Mouse (Mus musculus): Measurements from ENCODE around the gene Prrc2b. TPM values are rescaled to one million over a fixed set of nuclear protein-coding genes. Genes with fewer than 3 reads are reported as not detected.

Gene Prrc2b
- total and polyA plus RNA-seq, 2 experiments: 5.5 to 14.7 TPM

GRCm38 (mm10) chr2:32164503-32164902 lies 13.6 kb downstream of the Prrc2b start:
- Histone ChIP-seq H3K4me1 (ENCODE audit: control insufficient read depth, insufficient read depth, low read length) (peaks cover 37% of the 10 kb centered on the region), H3K27me3 (ENCODE audit: control insufficient read depth, insufficient read depth, low read length) (no peaks in the 10 kb centered on the region), H3K79me2 (ENCODE audit: control insufficient read depth, insufficient read depth, low read length) (peaks cover 74% of the 10 kb centered on the region), H3K27ac (replicated peaks; ENCODE audit: insufficient read depth, low read depth, low read length) (peak overlapping the region; percentile 77), H3K4me3 (ENCODE audit: insufficient read depth, low read depth, low read length) (no peak overlapping the region), H3K9ac (ENCODE audit: low read depth, low read length) (peak overlapping the region; percentile 26; the same call in 1 of the 2 replicates), H3K36me3 (ENCODE audit: control insufficient read depth, insufficient read depth, low read length) (no peaks in the 10 kb centered on the region)
- 16% methylated on average over 12 of the region's 12 CpGs for WGBS
- no peak for TF ChIP-seq POLR2A (IDR thresholded peaks at IDR 0.05; ENCODE audit: extremely low read depth, insufficient read depth, low read length)
- TF ChIP-seq CTCF (IDR thresholded peaks at IDR 0.05; ENCODE audit: low read depth, low read length): 0 out of 2 replicates have a peak, but pooled peaks have one; percentile 0
- peak; percentile 63 for DNase-seq (ENCODE audit: extremely low read depth, low read depth, low spot score)

GRCm38 (mm10) chr2:32165040-32165800 lies 14.3 kb downstream of the Prrc2b start:
- Histone ChIP-seq H3K4me1 (ENCODE audit: control insufficient read depth, insufficient read depth, low read length) (peaks cover 37% of the 10 kb centered on the region), H3K27me3 (ENCODE audit: control insufficient read depth, insufficient read depth, low read length) (no peaks in the 10 kb centered on the region), H3K9ac (ENCODE audit: low read depth, low read length) (no peak overlapping the region), H3K36me3 (ENCODE audit: control insufficient read depth, insufficient read depth, low read length) (no peaks in the 10 kb centered on the region), H3K4me3 (ENCODE audit: insufficient read depth, low read depth, low read length) (no peak overlapping the region), H3K27ac (replicated peaks; ENCODE audit: insufficient read depth, low read depth, low read length) (peak overlapping the region; percentile 77), H3K79me2 (ENCODE audit: control insufficient read depth, insufficient read depth, low read length) (peaks cover 74% of the 10 kb centered on the region)
- 54% methylated on average over 11 of the region's 11 CpGs for WGBS
- TF ChIP-seq CTCF (IDR thresholded peaks at IDR 0.05; ENCODE audit: low read depth, low read length): no peak
- no peak for TF ChIP-seq POLR2A (IDR thresholded peaks at IDR 0.05; ENCODE audit: extremely low read depth, insufficient read depth, low read length)
- DNase-seq (ENCODE audit: extremely low read depth, low read depth, low spot score): peak; percentile 89

GRCm38 (mm10) chr2:32166581-32166980 lies 15.7 kb downstream of the Prrc2b start:
- Histone ChIP-seq H3K27ac (replicated peaks; ENCODE audit: insufficient read depth, low read depth, low read length) (no peak overlapping the region), H3K36me3 (ENCODE audit: control insufficient read depth, insufficient read depth, low read length) (no peaks in the 10 kb centered on the region), H3K27me3 (ENCODE audit: control insufficient read depth, insufficient read depth, low read length) (no peaks in the 10 kb centered on the region), H3K9ac (ENCODE audit: low read depth, low read length) (no peak overlapping the region), H3K4me3 (ENCODE audit: insufficient read depth, low read depth, low read length) (no peak overlapping the region), H3K4me1 (ENCODE audit: control insufficient read depth, insufficient read depth, low read length) (peaks cover 37% of the 10 kb centered on the region), H3K79me2 (ENCODE audit: control insufficient read depth, insufficient read depth, low read length) (peaks cover 71% of the 10 kb centered on the region)
- TF ChIP-seq POLR2A (IDR thresholded peaks at IDR 0.05; ENCODE audit: extremely low read depth, insufficient read depth, low read length) (no peak), CTCF (IDR thresholded peaks at IDR 0.05; ENCODE audit: low read depth, low read length) (no peak)
- DNase-seq (ENCODE audit: extremely low read depth, low read depth, low spot score): no peak
- WGBS: 39% methylated on average over 10 of the region's 10 CpGs

GRCm38 (mm10) chr2:32167034-32167770 lies 16.3 kb downstream of the Prrc2b start:
- peaks cover 37% of the 10 kb centered on the region for H3K4me1 ChIP-seq (ENCODE audit: control insufficient read depth, insufficient read depth, low read length)
- H3K27me3 ChIP-seq (ENCODE audit: control insufficient read depth, insufficient read depth, low read length): no peaks in the 10 kb centered on the region
- peak overlapping the region; percentile 7; the same call in 1 of the 2 replicates for H3K9ac ChIP-seq (ENCODE audit: low read depth, low read length)
- H3K4me3 ChIP-seq (ENCODE audit: insufficient read depth, low read depth, low read length): no peak overlapping the region
- DNase-seq (ENCODE audit: extremely low read depth, low read depth, low spot score): no peak
- whole genome bisulfite sequencing: 44% methylated on average over 16 of the region's 16 CpGs
- H3K79me2 ChIP-seq (ENCODE audit: control insufficient read depth, insufficient read depth, low read length): peaks cover 70% of the 10 kb centered on the region
- TF ChIP-seq POLR2A (IDR thresholded peaks at IDR 0.05; ENCODE audit: extremely low read depth, insufficient read depth, low read length) (no peak), CTCF (IDR thresholded peaks at IDR 0.05; ENCODE audit: low read depth, low read length) (no peak)
- peak overlapping the region; percentile 18 for H3K27ac ChIP-seq (replicated peaks; ENCODE audit: insufficient read depth, low read depth, low read length)
- no peaks in the 10 kb centered on the region for H3K36me3 ChIP-seq (ENCODE audit: control insufficient read depth, insufficient read depth, low read length)

DNA sequence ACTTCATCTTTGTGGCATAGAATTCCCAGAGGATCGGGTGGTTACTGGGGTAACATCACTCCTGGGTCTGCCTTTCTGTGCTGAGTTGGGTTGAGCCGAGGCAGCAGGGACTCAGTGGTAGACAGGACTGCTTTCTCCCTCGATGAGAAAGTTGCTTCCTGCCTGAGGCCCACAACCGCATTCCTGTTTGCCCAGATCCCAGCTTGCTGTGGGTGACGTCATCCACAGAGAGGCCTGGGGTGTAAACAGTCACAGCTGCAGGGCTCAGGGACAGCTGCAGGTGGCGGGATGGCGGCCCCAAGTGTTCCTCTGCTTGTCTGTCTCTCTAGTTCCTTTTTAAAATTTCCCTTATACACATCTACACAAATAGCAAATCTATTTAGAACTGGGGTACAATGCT lies 16.9 kb downstream of the Prrc2b start:
- no peaks in the 10 kb centered on the region for H3K27me3 ChIP-seq (ENCODE audit: control insufficient read depth, insufficient read depth, low read length)
- peak overlapping the region; percentile 7; the same call in 1 of the 2 replicates for H3K9ac ChIP-seq (ENCODE audit: low read depth, low read length)
- no peaks in the 10 kb centered on the region for H3K36me3 ChIP-seq (ENCODE audit: control insufficient read depth, insufficient read depth, low read length)
- 13% methylated on average over 7 of the region's 7 CpGs for WGBS
- peak; percentile 48 for DNase-seq (ENCODE audit: extremely low read depth, low read depth, low spot score)
- H3K4me1 ChIP-seq (ENCODE audit: control insufficient read depth, insufficient read depth, low read length): peaks cover 35% of the 10 kb centered on the region
- no peak overlapping the region for H3K4me3 ChIP-seq (ENCODE audit: insufficient read depth, low read depth, low read length)
- TF ChIP-seq CTCF (IDR thresholded peaks at IDR 0.05; ENCODE audit: low read depth, low read length): peak; percentile 44
- TF ChIP-seq POLR2A (IDR thresholded peaks at IDR 0.05; ENCODE audit: extremely low read depth, insufficient read depth, low read length): no peak
- H3K27ac ChIP-seq (replicated peaks; ENCODE audit: insufficient read depth, low read depth, low read length): peak overlapping the region; percentile 18
- peaks cover 65% of the 10 kb centered on the region for H3K79me2 ChIP-seq (ENCODE audit: control insufficient read depth, insufficient read depth, low read length)

All from liver, adult 2 months (tissue).